Mouse (Mus musculus) spleen, postnatal 14 days (tissue): Measurements from ENCODE around the gene Zc3h14.
A peak's percentile ranks its signal among the peaks of the same experiment; 100 is the strongest.

ENCODE experiments used
- DNase-seq, 2 experiments: peaks; one replicate each; pipeline ENCODE4 v3.0.0; 2021 to 2022; ENCODE audit warnings: low spot score in 2 of 2

Zc3h14 gene

GRCm38 (mm10) chr12:98737801-98738350, 8.9 kb upstream of the Zc3h14 start:
- no peak for DNase-seq

GRCm38 (mm10) chr12:98741011-98741501, 5.7 kb upstream of the Zc3h14 start:
- DNase-seq = no peak

GRCm38 (mm10) chr12:98745626-98746025, 1.1 kb upstream of the Zc3h14 start:
- no peak for DNase-seq

GRCm38 (mm10) chr12:98746131-98746530, 633 bp upstream of the Zc3h14 start:
- peak; percentile 39 to 58 for DNase-seq

- no peak for DNase-seq
Measured at GRCm38 (mm10) chr12:98747380-98747753, 603 bp downstream of the Zc3h14 start.

GRCm38 (mm10) chr12:98757636-98758035, 10.9 kb downstream of the Zc3h14 start:
- no peak for DNase-seq

- DNase-seq = no peak
Measured at GRCm38 (mm10) chr12:98759700-98760099, 12.9 kb downstream of the Zc3h14 start.

GRCm38 (mm10) chr12:98766241-98766640, 19.5 kb downstream of the Zc3h14 start:
- no peak for DNase-seq

- no peak for DNase-seq
Measured at GRCm38 (mm10) chr12:98777509-98777908, 30.7 kb downstream of the Zc3h14 start.

- DNase-seq = no peak
Measured at GRCm38 (mm10) chr12:98779148-98779547, 32.4 kb downstream of the Zc3h14 start.

- no peak for DNase-seq
Measured at GRCm38 (mm10) chr12:98784251-98784650, 37.5 kb downstream of the Zc3h14 start.

- no peak for DNase-seq
Measured at GRCm38 (mm10) chr12:98795731-98796318, 49.1 kb downstream of the Zc3h14 start.

GRCm38 (mm10) chr12:98800334-98800733, 53.6 kb downstream of the Zc3h14 start:
- DNase-seq = no peak

- no peak for DNase-seq
Measured at GRCm38 (mm10) chr12:98802245-98802644, 55.5 kb downstream of the Zc3h14 start.

GRCm38 (mm10) chr12:98804078-98804748, 57.4 kb downstream of the Zc3h14 start:
- no peak for DNase-seq

- no peak for DNase-seq
Measured at GRCm38 (mm10) chr12:98820781-98821180, 74.0 kb downstream of the Zc3h14 start.

- no peak for DNase-seq
Measured at GRCm38 (mm10) chr12:98831122-98831521, 84.4 kb downstream of the Zc3h14 start.

- DNase-seq = no peak
Measured at GRCm38 (mm10) chr12:98832929-98833598, 86.3 kb downstream of the Zc3h14 start.

GRCm38 (mm10) chr12:98833901-98834300, 87.1 kb downstream of the Zc3h14 start:
- no peak for DNase-seq

- no peak for DNase-seq
Measured at GRCm38 (mm10) chr12:98834879-98835278, 88.1 kb downstream of the Zc3h14 start.

- DNase-seq = no peak
Measured at GRCm38 (mm10) chr12:98835466-98835865, 88.7 kb downstream of the Zc3h14 start.
